Mouse (Mus musculus) cerebellum, postnatal 25 days (tissue): ENCODE data around the gene Polr2i.
"Not testable (repeated sequence)": the region's sequence is repeated elsewhere in the genome, so short reads cannot be mapped to it uniquely, and the experiment has no call there.

Source experiments
- DNase-seq, 2 experiments: peaks; one replicate each; pipeline ENCODE4 v3.0.0; 2021; ENCODE audit warnings: mixed read lengths in 2 of 2

Polr2i gene

GRCm38 (mm10) chr7:30231669-30232454 lies at the start of gene Polr2i, which contains the start of gene Tbcb:
Polr2i (plus strand) TSS chr7:30231948.
Tbcb (minus strand) TSS chr7:30232272.
- DNase-seq, result peak; percentile 99

- DNase-seq, result not testable (repeated sequence)
Measured at GRCm38 (mm10) chr7:30183189-30183588, 48.6 kb upstream of the Polr2i start.

- peak; percentile 64 to 80 for DNase-seq
Measured at GRCm38 (mm10) chr7:30183879-30184289, 47.9 kb upstream of the Polr2i start, which contains the start of gene Cox7a1. Cox7a1 (plus strand) TSS chr7:30184144.

- DNase-seq, result no peak
Measured at GRCm38 (mm10) chr7:30184641-30185348, 47.0 kb upstream of the Polr2i start.

- peak in 1 of 2 experiments; percentile 55 for DNase-seq
Measured at GRCm38 (mm10) chr7:30188344-30189115, 43.2 kb upstream of the Polr2i start.

GRCm38 (mm10) chr7:30189116-30189491 lies 42.6 kb upstream of the Polr2i start:
- DNase-seq, result no peak

GRCm38 (mm10) chr7:30192088-30192487 lies 39.7 kb upstream of the Polr2i start:
- no peak for DNase-seq

GRCm38 (mm10) chr7:30193013-30193412 lies 38.7 kb upstream of the Polr2i start:
- no peak for DNase-seq

- peak; percentile 89 to 92 for DNase-seq
Measured at GRCm38 (mm10) chr7:30193581-30194100, 38.1 kb upstream of the Polr2i start.

GRCm38 (mm10) chr7:30194101-30194831 lies 37.5 kb upstream of the Polr2i start:
- DNase-seq, result peak; percentile 78 to 84

GRCm38 (mm10) chr7:30194884-30195283 lies 36.9 kb upstream of the Polr2i start:
- peak; percentile 96 to 99 for DNase-seq

GRCm38 (mm10) chr7:30195461-30195860 lies 36.3 kb upstream of the Polr2i start:
- no peak for DNase-seq

GRCm38 (mm10) chr7:30196171-30196570 lies 35.6 kb upstream of the Polr2i start:
- no peak for DNase-seq

- DNase-seq, result peak in 1 of 2 experiments; percentile 45
Measured at GRCm38 (mm10) chr7:30197592-30198129, 34.1 kb upstream of the Polr2i start.

- DNase-seq, result peak; percentile 62 to 75
Measured at GRCm38 (mm10) chr7:30198481-30198971, 33.2 kb upstream of the Polr2i start, which contains the start of gene Capns1. Capns1 (minus strand) TSS chr7:30198811.

- no peak for DNase-seq
Measured at GRCm38 (mm10) chr7:30199498-30200139, 32.1 kb upstream of the Polr2i start.

GRCm38 (mm10) chr7:30200200-30200599 lies 31.5 kb upstream of the Polr2i start:
- no peak for DNase-seq

GRCm38 (mm10) chr7:30200661-30201060 lies 31.1 kb upstream of the Polr2i start:
- not testable (repeated sequence) for DNase-seq

- peak; percentile 70 to 75 for DNase-seq
Measured at GRCm38 (mm10) chr7:30202895-30203690, 28.7 kb upstream of the Polr2i start.

GRCm38 (mm10) chr7:30204380-30204779 lies 27.4 kb upstream of the Polr2i start:
- no peak for DNase-seq
